Mouse (Mus musculus) telencephalon, adult 2 months (tissue): ENCODE results near the gene Llgl2.

Source experiments
- DNase-seq: peaks from one replicate; pipeline ENCODE4 v3.0.0-alpha.2; 2011; ENCODE audit warnings: low read depth, low spot score

Gene Llgl2

GRCm38 (mm10) chr11:115823774-115824740, at the start of gene Llgl2:
TSS of gene Llgl2 (plus strand) at chr11:115824049.
- no peak for DNase-seq

GRCm38 (mm10) chr11:115774653-115775052, 49.2 kb upstream of the Llgl2 start:
- DNase-seq: no peak

GRCm38 (mm10) chr11:115775821-115776665, 47.8 kb upstream of the Llgl2 start:
- no peak for DNase-seq

- DNase-seq: no peak
These were observed 46.9 kb upstream of the Llgl2 start for GRCm38 (mm10) chr11:115776954-115777353.

DNA sequence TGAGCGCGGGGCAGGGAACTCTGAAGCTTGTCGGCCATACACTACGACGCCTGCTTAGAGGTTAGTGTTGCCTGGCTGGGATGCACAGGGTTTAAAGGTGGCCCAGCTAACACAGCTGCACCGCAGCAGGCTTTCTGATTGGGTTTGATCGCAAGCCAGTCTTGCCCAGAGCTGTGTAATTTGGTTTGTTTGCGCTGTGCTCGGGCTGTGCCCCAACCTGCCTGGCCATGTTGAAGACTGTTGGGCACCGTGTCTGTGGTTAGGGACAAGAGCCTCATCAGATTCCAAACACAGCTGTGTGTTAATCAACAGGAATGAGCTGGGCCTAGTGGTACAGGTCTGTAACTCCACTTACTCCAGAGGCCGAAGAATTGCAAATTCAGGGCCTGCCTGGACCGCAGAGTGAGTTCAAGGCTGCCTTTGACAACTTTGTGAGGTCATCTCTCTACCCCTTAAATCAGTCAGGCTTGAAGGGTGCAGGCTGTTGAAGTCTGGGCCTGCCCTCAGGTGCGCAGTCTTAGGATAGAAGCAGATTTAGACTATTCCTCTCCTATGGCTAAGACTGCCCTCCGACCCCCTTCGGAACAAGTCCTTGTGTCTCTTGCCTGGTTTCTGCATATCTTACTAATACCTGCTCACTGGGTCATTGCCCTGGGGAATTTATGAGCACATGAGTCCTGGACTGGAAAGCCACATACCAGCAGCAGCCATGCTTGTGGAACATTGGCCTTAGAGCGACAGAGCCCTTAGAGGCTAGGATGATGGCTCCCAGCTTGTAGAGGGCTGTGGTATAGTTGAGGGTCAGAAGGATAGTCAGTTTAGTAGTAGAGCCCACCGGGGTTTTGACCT, 46.1 kb upstream of the Llgl2 start:
- no peak for DNase-seq

DNA sequence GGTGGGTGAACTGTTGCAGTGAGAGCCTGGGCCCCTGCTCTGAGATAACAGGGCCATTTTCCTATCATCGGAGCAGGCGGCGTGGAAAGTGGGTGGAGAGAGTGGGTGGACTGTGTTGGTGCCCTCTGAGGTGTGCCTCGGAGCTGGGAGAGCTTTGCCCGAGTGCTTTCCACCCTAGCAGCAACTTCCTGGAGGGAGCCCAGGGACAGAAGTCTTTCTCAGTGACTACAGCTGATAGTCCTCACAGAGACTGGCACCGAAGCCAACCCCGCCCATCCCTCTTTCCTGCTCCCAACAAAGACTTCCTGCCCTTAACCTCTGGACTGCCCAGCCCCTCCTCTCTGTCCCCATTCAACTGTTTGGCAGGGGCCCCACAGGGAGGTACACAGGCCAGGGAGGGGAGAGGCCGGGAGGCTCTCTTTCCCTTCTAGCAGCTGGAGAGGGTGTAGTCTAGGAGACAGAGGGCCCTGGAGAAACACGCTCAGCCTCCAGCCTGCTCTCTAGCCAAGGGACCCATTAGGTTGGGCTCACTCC, 44.7 kb upstream of the Llgl2 start:
- no peak for DNase-seq

GRCm38 (mm10) chr11:115780141-115781070, 43.4 kb upstream of the Llgl2 start:
- peak; percentile 46 for DNase-seq

GRCm38 (mm10) chr11:115786473-115786872, 37.4 kb upstream of the Llgl2 start:
- no peak for DNase-seq

DNA sequence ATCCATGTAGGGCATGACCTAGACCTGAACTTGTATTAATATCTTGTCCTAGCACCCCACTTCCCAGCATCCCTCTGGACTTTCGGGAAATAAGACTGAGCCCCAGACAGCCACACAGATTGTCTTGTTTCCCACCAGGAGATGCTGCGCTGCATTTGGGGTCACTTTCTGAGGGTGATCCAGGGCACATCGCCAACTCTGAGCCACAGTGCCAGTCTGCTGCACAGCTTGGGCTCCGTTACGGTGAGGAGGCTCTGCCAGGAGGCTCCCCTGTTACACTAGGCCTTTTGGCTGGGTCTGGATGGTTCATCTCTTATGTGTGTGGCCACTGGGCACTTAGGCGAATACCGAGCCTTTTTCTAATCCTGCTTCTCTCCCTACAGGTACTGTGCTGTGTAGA, 34.1 kb upstream of the Llgl2 start:
- no peak for DNase-seq

DNA sequence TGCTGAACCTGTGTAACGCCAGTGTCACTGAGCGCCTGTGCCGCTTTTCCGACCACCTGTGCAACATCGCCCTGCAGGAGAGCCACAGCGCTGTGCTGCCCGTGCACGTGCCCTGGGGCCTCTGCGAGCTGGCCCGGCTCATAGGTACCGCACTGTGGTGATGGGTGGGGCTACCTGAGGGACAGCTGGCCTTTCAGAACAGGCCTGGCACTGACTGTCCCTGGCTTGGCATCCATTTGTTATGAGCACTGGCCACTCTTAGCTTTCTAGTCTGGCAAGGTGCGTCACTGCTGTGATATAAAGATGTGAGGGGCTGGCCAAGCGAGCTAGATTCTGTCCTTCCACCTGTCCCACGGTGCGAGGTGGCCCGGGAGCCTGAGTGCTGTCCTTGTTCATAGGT, 31.9 kb upstream of the Llgl2 start:
- DNase-seq: no peak

- no peak for DNase-seq
These were observed 31.5 kb upstream of the Llgl2 start for GRCm38 (mm10) chr11:115792353-115792752.

DNA sequence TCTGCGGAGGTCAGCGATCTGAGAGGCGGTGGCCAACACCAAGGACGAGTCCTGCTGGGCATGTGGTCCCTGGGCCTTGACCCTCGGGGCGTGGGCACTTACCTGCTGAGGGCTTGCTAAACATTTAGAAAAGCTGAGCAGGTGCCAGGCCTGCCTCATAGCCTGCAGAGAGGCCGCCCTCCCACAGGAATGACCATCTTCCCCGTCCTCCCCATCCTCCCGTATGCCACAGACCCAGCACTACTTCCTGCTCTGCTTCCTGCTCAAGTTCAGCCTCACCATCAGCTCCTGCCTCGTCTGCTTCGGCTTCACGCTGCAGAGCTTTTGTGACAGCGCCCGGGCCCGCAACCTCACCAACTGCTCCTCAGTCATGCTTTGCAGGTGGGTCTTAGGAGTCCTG, 27.0 kb upstream of the Llgl2 start:
- no peak for DNase-seq

- DNase-seq: no peak
These were observed 26.2 kb upstream of the Llgl2 start for GRCm38 (mm10) chr11:115797665-115798064.

- no peak for DNase-seq
These were observed 22.9 kb upstream of the Llgl2 start for GRCm38 (mm10) chr11:115800981-115801380.

DNA sequence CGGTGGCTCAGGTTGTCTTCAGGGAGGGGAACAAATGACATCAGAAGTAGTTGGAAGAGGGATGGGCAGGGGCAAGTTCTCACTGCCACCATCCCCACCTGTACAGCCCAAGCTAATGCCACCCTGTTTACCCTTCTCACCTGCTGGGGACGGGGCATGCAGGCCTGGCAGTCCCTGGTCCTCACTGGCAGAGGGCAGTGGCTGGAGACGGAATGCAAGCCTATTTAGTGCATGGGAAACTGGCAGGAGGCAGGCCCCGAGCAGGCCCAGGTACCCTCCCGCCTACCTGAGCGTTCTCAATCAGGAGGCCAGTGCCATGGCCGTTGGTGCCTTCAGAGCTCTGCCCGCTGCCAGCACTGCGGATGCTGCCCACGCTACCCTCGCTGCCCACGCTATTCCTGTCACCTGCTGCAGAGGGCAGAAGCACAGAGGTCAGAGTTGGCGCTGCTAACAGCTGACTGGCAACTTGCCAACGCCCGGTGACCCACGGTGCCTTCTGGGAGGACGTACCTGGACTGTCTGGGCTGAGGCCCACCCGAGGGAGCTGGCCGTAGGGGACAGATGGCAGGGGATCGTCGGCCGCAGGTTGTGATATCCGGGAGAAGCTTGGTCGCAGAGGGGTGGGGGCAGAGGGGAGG, 20.7 kb upstream of the Llgl2 start:
- no peak for DNase-seq

DNA sequence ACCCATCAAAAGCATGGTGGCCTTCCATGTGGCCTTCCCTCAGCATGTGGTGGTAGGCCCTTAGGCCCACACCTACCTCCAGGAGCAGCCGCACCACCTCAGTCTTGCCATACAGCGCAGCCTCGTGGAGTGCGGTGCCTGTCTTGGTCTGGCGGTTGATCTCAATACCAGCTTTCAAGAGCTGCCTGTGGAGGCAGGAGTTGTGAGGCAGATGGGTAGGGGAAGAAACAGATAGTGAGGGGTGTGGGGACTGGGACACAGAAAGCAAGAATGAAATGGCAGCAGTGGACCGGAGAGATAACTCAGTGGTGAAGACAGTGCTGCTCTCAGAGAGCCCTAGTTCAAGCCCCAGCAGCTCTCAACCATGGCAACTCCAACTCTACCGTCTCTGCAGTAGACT, 18.8 kb upstream of the Llgl2 start:
- no peak for DNase-seq

- no peak for DNase-seq
These were observed 17.7 kb upstream of the Llgl2 start for GRCm38 (mm10) chr11:115806154-115806553.

DNA sequence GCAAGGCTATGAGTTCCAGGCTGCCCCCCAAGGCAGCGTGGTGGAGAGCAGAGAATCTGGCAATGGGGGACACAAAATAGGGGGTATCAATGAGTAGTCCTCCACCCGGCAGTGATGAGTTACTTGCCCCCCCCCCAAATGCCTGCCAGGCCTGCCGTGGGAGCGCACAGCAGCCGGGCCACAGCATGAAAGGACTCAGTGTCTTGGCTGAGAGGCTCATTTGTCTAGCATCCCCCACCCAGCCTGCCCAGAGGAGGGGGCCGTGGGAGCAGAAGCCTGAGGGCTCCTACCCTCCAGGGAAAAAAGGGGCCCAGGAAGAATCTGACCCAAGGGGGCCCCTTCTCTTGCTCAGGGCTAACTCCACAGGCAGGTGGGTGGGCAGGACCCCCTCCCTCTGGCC, 16.5 kb upstream of the Llgl2 start:
- no peak for DNase-seq

DNA sequence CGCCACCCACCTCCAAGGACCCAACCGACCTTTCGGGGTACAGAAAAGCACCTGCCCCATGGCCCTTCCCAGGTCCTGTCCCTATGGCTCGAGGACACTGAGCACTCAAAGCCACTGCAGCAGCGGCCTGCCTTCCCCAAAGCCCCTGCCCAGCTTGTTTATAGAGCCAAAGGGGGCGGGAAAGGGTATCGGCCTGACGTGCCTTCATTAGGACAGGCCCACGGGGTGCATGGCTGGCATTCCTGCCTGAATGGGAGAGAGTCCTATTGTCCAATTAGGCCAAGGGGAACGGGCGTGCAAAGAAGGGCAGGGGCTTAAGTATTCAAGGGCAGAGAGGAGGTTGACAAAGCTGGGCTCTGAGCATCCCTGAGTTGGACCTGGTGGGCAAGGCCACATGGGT, 15.9 kb upstream of the Llgl2 start:
- no peak for DNase-seq
